Mouse (Mus musculus): ENCODE measurements around the gene Abca2. TPM values are rescaled to one million over a fixed set of nuclear protein-coding genes. Genes with fewer than 3 reads are reported as not detected.

The Abca2 gene
- polyA plus RNA-seq, 1 experiment from 2014 or later: 6.7 TPM

- ATAC-seq (no peak), DNase-seq (ENCODE audit: low spot score) (no peak)
- H3K36me3 ChIP-seq (ENCODE audit: control insufficient read depth, insufficient read depth, low read length): peaks cover 34% of the 10 kb centered on the region
- no peak overlapping the region for H3K27ac ChIP-seq (ENCODE audit: low read depth, low read length)
- no peak overlapping the region for H3K4me2 ChIP-seq (ENCODE audit: low read length)
- no peaks in the 10 kb centered on the region for H3K9me3 ChIP-seq (replicated peaks; ENCODE audit: control insufficient read depth, low read length)
- H3K27me3 ChIP-seq (replicated peaks; ENCODE audit: control insufficient read depth, insufficient read depth, low read length): no peaks in the 10 kb centered on the region
- H3K9ac ChIP-seq (ENCODE audit: low read length): no peak overlapping the region
- 72% methylated on average over 6 of the region's 6 CpGs for WGBS
- peaks cover 16% of the 10 kb centered on the region for H3K4me1 ChIP-seq (ENCODE audit: control insufficient read depth, insufficient read depth, low read length)
- H3K4me3 ChIP-seq (ENCODE audit: low read depth, low read length): no peak overlapping the region
Observed at GRCm38 (mm10) chr2:25431308-25431855, 2.9 kb downstream of the Abca2 start.

DNA sequence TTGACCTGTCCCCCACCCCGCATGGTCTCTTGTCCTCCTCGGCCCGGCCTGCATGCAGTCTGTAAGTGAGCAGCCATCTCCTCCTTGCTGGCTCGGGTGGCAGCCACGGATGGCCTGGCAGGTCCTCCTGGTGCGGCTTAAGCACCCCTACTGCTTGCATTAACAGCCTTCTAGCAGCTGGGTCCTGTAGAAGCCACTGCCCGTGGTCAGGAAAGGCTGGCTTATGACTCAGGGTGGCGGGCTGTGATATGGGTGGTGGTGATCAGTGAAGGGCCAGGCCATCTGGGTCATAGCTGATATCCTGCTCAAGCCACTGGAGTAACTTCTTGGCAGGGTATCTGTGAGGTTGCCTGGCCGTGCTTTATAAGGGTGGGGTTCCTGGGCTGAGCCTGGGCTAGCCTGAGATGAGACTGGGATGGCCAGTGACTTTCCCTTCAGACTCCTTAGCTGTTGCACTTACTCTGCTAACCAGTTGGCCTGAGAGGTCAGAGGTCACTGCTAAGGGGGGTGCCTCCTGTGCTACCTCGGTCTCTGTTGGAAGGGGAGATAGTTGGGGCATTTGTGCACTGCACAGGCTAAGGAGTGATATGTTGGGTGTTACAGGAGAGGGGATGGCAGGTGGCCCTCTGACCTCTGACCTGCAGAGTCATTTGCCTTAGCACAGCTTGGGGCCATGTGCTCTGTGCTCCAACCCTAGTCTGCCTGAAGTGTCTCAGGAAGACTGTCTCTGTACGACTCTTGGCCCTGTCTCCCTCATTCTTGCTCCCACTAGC is 4.0 kb downstream of the Abca2 start:
- H3K4me3 ChIP-seq (ENCODE audit: low read depth, low read length): no peak overlapping the region
- no peak overlapping the region for H3K9ac ChIP-seq (ENCODE audit: low read length)
- no peak for DNase-seq (ENCODE audit: low spot score)
- peaks cover 45% of the 10 kb centered on the region for H3K36me3 ChIP-seq (ENCODE audit: control insufficient read depth, insufficient read depth, low read length)
- no peak for ATAC-seq
- H3K9me3 ChIP-seq (replicated peaks; ENCODE audit: control insufficient read depth, low read length): no peaks in the 10 kb centered on the region
- no peak overlapping the region for H3K4me2 ChIP-seq (ENCODE audit: low read length)
- peaks cover 16% of the 10 kb centered on the region for H3K4me1 ChIP-seq (ENCODE audit: control insufficient read depth, insufficient read depth, low read length)
- no peak overlapping the region for H3K27ac ChIP-seq (ENCODE audit: low read depth, low read length)
- H3K27me3 ChIP-seq (replicated peaks; ENCODE audit: control insufficient read depth, insufficient read depth, low read length): no peaks in the 10 kb centered on the region
- WGBS: 90% methylated on average over 11 of the region's 11 CpGs

GRCm38 (mm10) chr2:25433101-25433500 is 4.6 kb downstream of the Abca2 start:
- Histone ChIP-seq H3K27me3 (replicated peaks; ENCODE audit: control insufficient read depth, insufficient read depth, low read length) (no peaks in the 10 kb centered on the region), H3K36me3 (ENCODE audit: control insufficient read depth, insufficient read depth, low read length) (peaks cover 51% of the 10 kb centered on the region), H3K4me1 (ENCODE audit: control insufficient read depth, insufficient read depth, low read length) (peaks cover 16% of the 10 kb centered on the region), H3K27ac (ENCODE audit: low read depth, low read length) (no peak overlapping the region), H3K9me3 (replicated peaks; ENCODE audit: control insufficient read depth, low read length) (no peaks in the 10 kb centered on the region), H3K4me3 (ENCODE audit: low read depth, low read length) (no peak overlapping the region), H3K9ac (ENCODE audit: low read length) (no peak overlapping the region), H3K4me2 (ENCODE audit: low read length) (no peak overlapping the region)
- ATAC-seq (no peak), DNase-seq (ENCODE audit: low spot score) (no peak)
- 92% methylated on average over 17 of the region's 17 CpGs for WGBS

DNA sequence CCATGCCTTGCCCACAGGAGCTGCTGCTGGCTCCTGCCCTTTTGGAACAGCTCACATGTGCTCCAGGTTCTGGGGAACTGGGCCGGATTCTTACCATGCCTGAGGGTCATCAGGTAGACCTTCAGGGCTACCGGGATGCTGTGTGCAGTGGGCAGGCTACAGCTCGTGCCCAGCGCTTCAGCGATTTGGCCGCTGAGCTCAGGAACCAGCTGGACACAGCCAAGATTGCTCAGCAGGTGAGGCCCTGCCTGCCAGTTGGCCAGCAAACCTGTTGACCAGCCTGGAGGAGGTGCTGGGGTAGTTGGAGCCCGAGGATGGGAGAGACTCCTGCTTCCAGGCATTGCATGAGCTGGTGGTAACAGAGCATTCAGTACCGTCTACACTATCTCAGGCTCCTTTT is 5.8 kb downstream of the Abca2 start:
- 88% methylated on average over 8 of the region's 8 CpGs for WGBS
- no peak overlapping the region for H3K9ac ChIP-seq (ENCODE audit: low read length)
- no peaks in the 10 kb centered on the region for H3K27me3 ChIP-seq (replicated peaks; ENCODE audit: control insufficient read depth, insufficient read depth, low read length)
- DNase-seq (ENCODE audit: low spot score) (no peak), ATAC-seq (no peak)
- H3K9me3 ChIP-seq (replicated peaks; ENCODE audit: control insufficient read depth, low read length): no peaks in the 10 kb centered on the region
- peaks cover 63% of the 10 kb centered on the region for H3K36me3 ChIP-seq (ENCODE audit: control insufficient read depth, insufficient read depth, low read length)
- no peak overlapping the region for H3K4me2 ChIP-seq (ENCODE audit: low read length)
- no peak overlapping the region for H3K27ac ChIP-seq (ENCODE audit: low read depth, low read length)
- H3K4me1 ChIP-seq (ENCODE audit: control insufficient read depth, insufficient read depth, low read length): peaks cover 14% of the 10 kb centered on the region
- H3K4me3 ChIP-seq (ENCODE audit: low read depth, low read length): no peak overlapping the region

GRCm38 (mm10) chr2:25436286-25436820 is 7.8 kb downstream of the Abca2 start:
- H3K9ac ChIP-seq (ENCODE audit: low read length): no peak overlapping the region
- no peak for DNase-seq (ENCODE audit: low spot score)
- H3K9me3 ChIP-seq (replicated peaks; ENCODE audit: control insufficient read depth, low read length): no peaks in the 10 kb centered on the region
- 96% methylated on average over 10 of the region's 10 CpGs for WGBS
- no peak for ATAC-seq
- no peak overlapping the region for H3K4me2 ChIP-seq (ENCODE audit: low read length)
- peaks cover 81% of the 10 kb centered on the region for H3K36me3 ChIP-seq (ENCODE audit: control insufficient read depth, insufficient read depth, low read length)
- no peak overlapping the region for H3K27ac ChIP-seq (ENCODE audit: low read depth, low read length)
- no peaks in the 10 kb centered on the region for H3K4me1 ChIP-seq (ENCODE audit: control insufficient read depth, insufficient read depth, low read length)
- no peaks in the 10 kb centered on the region for H3K27me3 ChIP-seq (replicated peaks; ENCODE audit: control insufficient read depth, insufficient read depth, low read length)
- H3K4me3 ChIP-seq (ENCODE audit: low read depth, low read length): no peak overlapping the region

- no peak overlapping the region for H3K9ac ChIP-seq (ENCODE audit: low read length)
- H3K4me1 ChIP-seq (ENCODE audit: control insufficient read depth, insufficient read depth, low read length): no peaks in the 10 kb centered on the region
- DNase-seq (ENCODE audit: low spot score): no peak
- H3K27me3 ChIP-seq (replicated peaks; ENCODE audit: control insufficient read depth, insufficient read depth, low read length): no peaks in the 10 kb centered on the region
- WGBS: 89% methylated on average over 20 of the region's 20 CpGs
- ATAC-seq: no peak
- no peak overlapping the region for H3K4me3 ChIP-seq (ENCODE audit: low read depth, low read length)
- no peaks in the 10 kb centered on the region for H3K9me3 ChIP-seq (replicated peaks; ENCODE audit: control insufficient read depth, low read length)
- no peak overlapping the region for H3K4me2 ChIP-seq (ENCODE audit: low read length)
- no peak overlapping the region for H3K27ac ChIP-seq (ENCODE audit: low read depth, low read length)
- peaks cover 95% of the 10 kb centered on the region for H3K36me3 ChIP-seq (ENCODE audit: control insufficient read depth, insufficient read depth, low read length)
Observed at GRCm38 (mm10) chr2:25441067-25441466, 12.6 kb downstream of the Abca2 start.

GRCm38 (mm10) chr2:25442682-25443081 is 14.2 kb downstream of the Abca2 start:
- no peak overlapping the region for H3K27ac ChIP-seq (ENCODE audit: low read depth, low read length)
- H3K4me1 ChIP-seq (ENCODE audit: control insufficient read depth, insufficient read depth, low read length): no peaks in the 10 kb centered on the region
- H3K27me3 ChIP-seq (replicated peaks; ENCODE audit: control insufficient read depth, insufficient read depth, low read length): no peaks in the 10 kb centered on the region
- DNase-seq (ENCODE audit: low spot score) (no peak), ATAC-seq (no peak)
- no peak overlapping the region for H3K4me2 ChIP-seq (ENCODE audit: low read length)
- WGBS: 92% methylated on average over 14 of the region's 14 CpGs
- peaks cover 95% of the 10 kb centered on the region for H3K36me3 ChIP-seq (ENCODE audit: control insufficient read depth, insufficient read depth, low read length)
- H3K9me3 ChIP-seq (replicated peaks; ENCODE audit: control insufficient read depth, low read length): no peaks in the 10 kb centered on the region
- no peak overlapping the region for H3K9ac ChIP-seq (ENCODE audit: low read length)
- H3K4me3 ChIP-seq (ENCODE audit: low read depth, low read length): no peak overlapping the region

GRCm38 (mm10) chr2:25450853-25451647 is 22.5 kb downstream of the Abca2 start:
- Histone ChIP-seq H3K4me3 (ENCODE audit: low read depth, low read length) (no peak overlapping the region), H3K27ac (ENCODE audit: low read depth, low read length) (no peak overlapping the region), H3K27me3 (replicated peaks; ENCODE audit: control insufficient read depth, insufficient read depth, low read length) (no peaks in the 10 kb centered on the region), H3K4me1 (ENCODE audit: control insufficient read depth, insufficient read depth, low read length) (no peaks in the 10 kb centered on the region), H3K9ac (ENCODE audit: low read length) (no peak overlapping the region), H3K36me3 (ENCODE audit: control insufficient read depth, insufficient read depth, low read length) (peaks cover 30% of the 10 kb centered on the region), H3K4me2 (ENCODE audit: low read length) (no peak overlapping the region), H3K9me3 (replicated peaks; ENCODE audit: control insufficient read depth, low read length) (no peaks in the 10 kb centered on the region)
- DNase-seq (ENCODE audit: low spot score): no peak
- no peak for ATAC-seq
- 86% methylated on average over 8 of the region's 8 CpGs for WGBS

Data from forebrain, embryonic 14.5 days (tissue).